Mouse (Mus musculus) forelimb bud, embryonic 11.5 days (tissue): ENCODE results near the gene Kcnip1.
A peak's percentile ranks its signal among the peaks of the same experiment; 100 is the strongest.

Source experiments
- DNase-seq: peaks from one replicate; pipeline ENCODE4 v3.0.0-alpha.2; 2012; ENCODE audit warnings: low read depth, low spot score

Kcnip1 gene

GRCm38 (mm10) chr11:33908360-33909175 lies 84.4 kb downstream of the Kcnip1 start:
- DNase-seq, result no peak

GRCm38 (mm10) chr11:33903494-33903893 lies 89.5 kb downstream of the Kcnip1 start:
- no peak for DNase-seq

GRCm38 (mm10) chr11:33902377-33902776 lies 90.6 kb downstream of the Kcnip1 start:
- DNase-seq, result no peak

- DNase-seq, result no peak
These were observed 91.2 kb downstream of the Kcnip1 start for GRCm38 (mm10) chr11:33901783-33902182.

GRCm38 (mm10) chr11:33891084-33891483 lies 101.9 kb downstream of the Kcnip1 start:
- DNase-seq, result no peak

- no peak for DNase-seq
These were observed 102.6 kb downstream of the Kcnip1 start for GRCm38 (mm10) chr11:33890382-33890781.

GRCm38 (mm10) chr11:33887660-33888059 lies 105.3 kb downstream of the Kcnip1 start:
- DNase-seq, result no peak

- no peak for DNase-seq
These were observed 107.0 kb downstream of the Kcnip1 start for GRCm38 (mm10) chr11:33885981-33886380.

- DNase-seq, result no peak
These were observed 110.1 kb downstream of the Kcnip1 start for GRCm38 (mm10) chr11:33882731-33883328.

GRCm38 (mm10) chr11:33874925-33875324 lies 118.0 kb downstream of the Kcnip1 start:
- DNase-seq, result no peak

- peak; percentile 25 for DNase-seq
These were observed 119.7 kb downstream of the Kcnip1 start for GRCm38 (mm10) chr11:33873071-33873781.

GRCm38 (mm10) chr11:33872716-33873048 lies 120.3 kb downstream of the Kcnip1 start:
- no peak for DNase-seq

- DNase-seq, result no peak
These were observed 120.8 kb downstream of the Kcnip1 start for GRCm38 (mm10) chr11:33871998-33872715.

GRCm38 (mm10) chr11:33870246-33870645 lies 122.7 kb downstream of the Kcnip1 start:
- no peak for DNase-seq

- no peak for DNase-seq
These were observed 123.4 kb downstream of the Kcnip1 start for GRCm38 (mm10) chr11:33869559-33869958.

GRCm38 (mm10) chr11:33866775-33867174 lies 126.2 kb downstream of the Kcnip1 start:
- no peak for DNase-seq

- no peak for DNase-seq
These were observed 128.7 kb downstream of the Kcnip1 start for GRCm38 (mm10) chr11:33864245-33864644.

- no peak for DNase-seq
These were observed 131.1 kb downstream of the Kcnip1 start for GRCm38 (mm10) chr11:33861823-33862222.

GRCm38 (mm10) chr11:33860905-33861582 lies 131.9 kb downstream of the Kcnip1 start:
- DNase-seq, result no peak

GRCm38 (mm10) chr11:33849614-33850013 lies 143.3 kb downstream of the Kcnip1 start:
- no peak for DNase-seq

- no peak for DNase-seq
These were observed 144.3 kb downstream of the Kcnip1 start for GRCm38 (mm10) chr11:33848685-33849084.
